Mouse (Mus musculus): ENCODE results near the gene Tfip11.
"Not testable (repeated sequence)": the region's sequence is repeated elsewhere in the genome, so short reads cannot be mapped to it uniquely, and the experiment has no call there.

- not testable (repeated sequence) for TF ChIP-seq POLR2A, CTCF (IDR thresholded peaks at IDR 0.05; ENCODE audit: extremely low read depth, insufficient read depth, low read length)
These were observed 6.8 kb upstream of the Tfip11 start for GRCm38 (mm10) chr5:112319343-112319742.

Measured in cortical plate, adult 2 months (tissue).